Mouse (Mus musculus) bone marrow macrophage, adult 2 months (primary cell): ENCODE data around the gene Taok3. TPM values are rescaled to one million over a fixed set of nuclear protein-coding genes. Genes with fewer than 3 reads are reported as not detected.
A peak's percentile ranks its signal among the peaks of the same experiment; 100 is the strongest.

Experiments
- H3K27ac ChIP-seq: 2 replicates; pipeline ENCODE4 v1.5.1; 2012; ENCODE audit warnings: low read depth, low read length; ENCODE audit not compliant: insufficient read depth
- H3K4me1 ChIP-seq: 2 replicates; pipeline ENCODE4 v1.6.1; 2012; ENCODE audit warnings: low read length; ENCODE audit not compliant: control insufficient read depth, insufficient read depth
- H3K4me3 ChIP-seq: 2 replicates; pipeline ENCODE4 v1.5.1; 2012; ENCODE audit warnings: mild to moderate bottlenecking, low read length, moderate library complexity; ENCODE audit not compliant: insufficient read depth
- CTCF ChIP-seq: IDR thresholded peaks from 2 replicates; pipeline ENCODE4 v1.5.1; 2012; ENCODE audit warnings: low read depth, mild to moderate bottlenecking, low read length, moderate library complexity
- POLR2A ChIP-seq: IDR thresholded peaks from 2 replicates; pipeline ENCODE4 v1.6.1; 2012; ENCODE audit warnings: mild to moderate bottlenecking, low read depth, low read length, borderline replicate concordance
- polyA plus RNA-seq: library from polyadenylated mRNA; stranded (reverse); fragments of >200 nt; gene quantifications from 2 replicates; pipeline ENCODE4 v1.2.4, GENCODE M21; 2012; ENCODE audit not compliant: missing spikeins, insufficient read depth, insufficient read length

Taok3 gene
- polyA plus RNA-seq: 110 and 112 TPM in 2 replicates

- peaks cover 32% of the 10 kb centered on the region for H3K4me1 ChIP-seq
- peak within 1 kb of the TSS; percentile 94 for H3K4me3 ChIP-seq
- TF ChIP-seq POLR2A (peak; percentile 77), CTCF (no peak)
These were observed at the start of gene Taok3 for GRCm38 (mm10) chr5:117119777-117120488. Gene Taok3 (plus strand): TSS chr5:117120129.

GRCm38 (mm10) chr5:117087718-117088117 is 32.2 kb upstream of the Taok3 start:
- Histone ChIP-seq H3K27ac (no peak overlapping the region), H3K4me3 (no peak overlapping the region), H3K4me1 (peaks cover 8% of the 10 kb centered on the region; the same call in 1 of the 2 replicates)
- TF ChIP-seq CTCF (no peak), POLR2A (no peak)

More at GRCm38 (mm10) chr5:117119777-117120488, at the start of gene Taok3:
- peak within 1 kb of the TSS; percentile 87 for H3K27ac ChIP-seq

- Histone ChIP-seq H3K4me1 (peaks cover 8% of the 10 kb centered on the region; the same call in 1 of the 2 replicates), H3K27ac (no peak overlapping the region), H3K4me3 (no peak overlapping the region)
- TF ChIP-seq POLR2A (no peak), CTCF (no peak)
These were observed 30.8 kb upstream of the Taok3 start for GRCm38 (mm10) chr5:117089147-117089546.

GRCm38 (mm10) chr5:117089786-117090185 is 30.1 kb upstream of the Taok3 start:
- TF ChIP-seq CTCF (no peak), POLR2A (no peak)
- Histone ChIP-seq H3K4me1 (peaks cover 8% of the 10 kb centered on the region; the same call in 1 of the 2 replicates), H3K27ac (no peak overlapping the region), H3K4me3 (no peak overlapping the region)

- Histone ChIP-seq H3K27ac (no peak overlapping the region), H3K4me3 (no peak overlapping the region), H3K4me1 (peaks cover 2% of the 10 kb centered on the region; the same call in 1 of the 2 replicates)
- TF ChIP-seq CTCF (0 out of 2 replicates have a peak, but pooled peaks have one; percentile 18), POLR2A (no peak)
These were observed 25.5 kb upstream of the Taok3 start for GRCm38 (mm10) chr5:117094431-117094830.

- no peak overlapping the region for H3K4me3 ChIP-seq
- TF ChIP-seq CTCF (peak; percentile 54; the same call in 1 of the 2 replicates), POLR2A (no peak)
- no peaks in the 10 kb centered on the region for H3K4me1 ChIP-seq
- no peak overlapping the region for H3K27ac ChIP-seq
These were observed 23.2 kb upstream of the Taok3 start for GRCm38 (mm10) chr5:117096716-117097115.

- no peak for TF ChIP-seq CTCF
- TF ChIP-seq POLR2A: no peak
These were observed 20.9 kb upstream of the Taok3 start for GRCm38 (mm10) chr5:117099008-117099407.

GRCm38 (mm10) chr5:117099742-117100141 is 20.2 kb upstream of the Taok3 start:
- no peak for TF ChIP-seq POLR2A
- 0 out of 2 replicates have a peak, but pooled peaks have one; percentile 6 for TF ChIP-seq CTCF
- H3K27ac ChIP-seq: no peak overlapping the region
- no peak overlapping the region for H3K4me3 ChIP-seq
- H3K4me1 ChIP-seq: no peaks in the 10 kb centered on the region

More at GRCm38 (mm10) chr5:117099008-117099407, 20.9 kb upstream of the Taok3 start:
- no peak overlapping the region for H3K4me3 ChIP-seq
- H3K4me1 ChIP-seq: no peaks in the 10 kb centered on the region
- H3K27ac ChIP-seq: no peak overlapping the region

GRCm38 (mm10) chr5:117103194-117103929 is 16.6 kb upstream of the Taok3 start:
- Histone ChIP-seq H3K4me1 (no peaks in the 10 kb centered on the region), H3K4me3 (no peak overlapping the region), H3K27ac (no peak overlapping the region)
- TF ChIP-seq CTCF: no peak
- TF ChIP-seq POLR2A: no peak

GRCm38 (mm10) chr5:117104329-117104728 is 15.6 kb upstream of the Taok3 start:
- no peak overlapping the region for H3K27ac ChIP-seq
- H3K4me3 ChIP-seq: no peak overlapping the region
- H3K4me1 ChIP-seq: no peaks in the 10 kb centered on the region
- TF ChIP-seq POLR2A (no peak), CTCF (no peak)
